Mouse (Mus musculus): ENCODE measurements around the gene Vmn1r22.
"Not testable (repeated sequence)": the region's sequence is repeated elsewhere in the genome, so short reads cannot be mapped to it uniquely, and the experiment has no call there.

Vmn1r22 gene

GRCm38 (mm10) chr6:57907928-57908327 is at the start of gene Vmn1r22:
TSS of gene Vmn1r22 (minus strand) at chr6:57908028.
- DNase-seq (ENCODE audit: low read depth), result no peak

GRCm38 (mm10) chr6:57926738-57927137 is 18.9 kb upstream of the Vmn1r22 start, which contains the start of gene Vmn1r23:
TSS of gene Vmn1r23 (minus strand) at chr6:57926838.
- DNase-seq (ENCODE audit: low read depth), result no peak

GRCm38 (mm10) chr6:57859043-57860042 is 48.5 kb downstream of the Vmn1r22 start:
- peak; percentile 76 for DNase-seq (ENCODE audit: low read depth)

- DNase-seq (ENCODE audit: low read depth), result not testable (repeated sequence)
These were observed 56.7 kb downstream of the Vmn1r22 start for GRCm38 (mm10) chr6:57851177-57851576.

GRCm38 (mm10) chr6:57850286-57850685 is 57.5 kb downstream of the Vmn1r22 start, which contains the start of gene Vmn1r21:
TSS of gene Vmn1r21 (minus strand) at chr6:57850343.
- no peak for DNase-seq (ENCODE audit: low read depth)

Measured in NIH3T3 (cell line).